Mouse (Mus musculus) E14TG2a.4 (cell line): ENCODE results near the gene 1810043G02Rik.

Experiments used
- CTCF ChIP-seq: conservative IDR thresholded peaks from 2 replicates; pipeline ENCODE4 v1.5.1; 2014; ENCODE audit warnings: low read length
- NANOG ChIP-seq: IDR thresholded peaks from 2 replicates; pipeline ENCODE4 v1.6.1; 2014; ENCODE audit warnings: borderline replicate concordance, low read length, mixed read lengths
- POU5F1 ChIP-seq: IDR thresholded peaks from 2 replicates; pipeline ENCODE4 v1.6.1; 2014; ENCODE audit warnings: low read length, borderline replicate concordance

DNA sequence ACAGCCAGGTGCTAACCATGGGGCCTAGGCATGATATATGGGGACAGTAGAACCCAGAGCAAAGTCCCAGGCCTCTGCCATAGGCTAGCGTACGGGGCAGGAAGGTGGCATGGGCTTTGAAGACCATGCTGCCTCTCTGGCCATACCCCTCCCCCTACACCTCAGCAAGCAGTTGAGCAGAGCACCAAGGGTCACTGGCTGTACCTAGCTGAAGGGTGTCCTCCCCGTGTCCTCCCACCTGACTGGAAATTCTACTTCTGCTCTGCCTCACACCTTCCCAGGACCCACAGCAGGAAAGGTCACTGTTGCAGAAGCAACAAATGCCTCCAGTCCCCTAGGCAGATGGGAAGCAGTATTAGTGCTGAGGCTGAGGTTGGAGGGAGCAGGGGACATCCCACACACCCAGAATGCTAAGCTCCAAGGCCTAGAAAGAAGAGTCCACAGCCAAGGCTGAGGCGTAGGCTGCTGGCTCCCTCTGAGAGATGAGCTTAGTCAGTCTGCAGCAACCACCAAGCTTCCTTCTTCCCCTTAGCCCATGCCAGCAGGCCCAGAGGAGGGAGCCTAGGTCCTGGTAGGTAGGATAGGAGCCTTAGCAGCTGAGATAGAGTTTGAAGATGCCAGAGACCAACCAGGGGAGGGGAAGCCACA, 27.6 kb downstream of the 1810043G02Rik start:
- no peak for TF ChIP-seq CTCF
- no peak for TF ChIP-seq NANOG
- TF ChIP-seq POU5F1 = no peak
